ENCODE assay signal across 9 mouse cellular contexts in genomic region chr15:3312937-3313336, GRCm38 (mm10). TPM values are rescaled to one million over a fixed set of nuclear protein-coding genes. Genes with fewer than 3 reads are reported as not detected.
A peak's percentile ranks its signal among the peaks of the same experiment; 100 is the strongest.
DNase-seq lines count a peak whose midpoint lies in the region; ATAC-seq and TF ChIP-seq lines count a peak whose summit lies in the region.
"Had no signal": no experiment of that assay in that cellular context is flagged by ENCODE, and none has a peak within 500 bp of the region (broad histone marks: within the 10 kb centered on the region; RNA-seq: fewer than 3 reads in every experiment).

No protein-coding gene starts in this region.

- no peak overlapping the region for H3K9ac ChIP-seq in heart, embryonic 12.5 days
- no peak overlapping the region for H3K9ac ChIP-seq in limb, embryonic 14.5 days (ENCODE audit: low read depth, low read length, severe bottlenecking)
- no peak overlapping the region for H3K9ac ChIP-seq in heart, embryonic 15.5 days
- H3K9ac ChIP-seq: intestine, embryonic 15.5 days had no signal

- no peak overlapping the region for H3K4me3 ChIP-seq in heart, embryonic 12.5 days
- no peak overlapping the region for H3K4me3 ChIP-seq in limb, embryonic 14.5 days (replicated peaks; ENCODE audit: low read length)
- no peak overlapping the region for H3K4me3 ChIP-seq in limb, embryonic 10.5 days
- H3K4me3 ChIP-seq in heart, embryonic 15.5 days = no peak overlapping the region
- H3K4me3 ChIP-seq in myocyte = no peak overlapping the region
- H3K4me3 ChIP-seq: intestine, embryonic 15.5 days had no signal

- H3K4me1 ChIP-seq in heart, embryonic 12.5 days (replicated peaks) = 0 out of 2 replicates have a peak, but pooled peaks cover 4% of the 10 kb centered on the region
- H3K4me1 ChIP-seq in limb, embryonic 14.5 days (ENCODE audit: control insufficient read depth, insufficient read depth, low read length) = no peaks in the 10 kb centered on the region
- no peaks in the 10 kb centered on the region for H3K4me1 ChIP-seq in limb, embryonic 10.5 days
- H3K4me1 ChIP-seq in heart, embryonic 15.5 days (replicated peaks) = peaks cover 7% of the 10 kb centered on the region
- H3K4me1 ChIP-seq: intestine, embryonic 15.5 days had no signal

- no peaks in the 10 kb centered on the region for H3K79me2 ChIP-seq in myocyte (ENCODE audit: control insufficient read depth, insufficient read depth)

- TF ChIP-seq POLR2A in limb, embryonic 14.5 days (IDR thresholded peaks at IDR 0.05; ENCODE audit: borderline replicate concordance, extremely low read depth, insufficient read depth, insufficient read length) = no peak
- no peak for TF ChIP-seq POLR2A in myocyte (IDR thresholded peaks at IDR 0.05; ENCODE audit: insufficient read length, low read depth)

- no peaks in the 10 kb centered on the region; the same call in 1 of the 2 replicates for H3K36me3 ChIP-seq in heart, embryonic 12.5 days
- no peaks in the 10 kb centered on the region for H3K36me3 ChIP-seq in limb, embryonic 14.5 days (ENCODE audit: control insufficient read depth, insufficient read depth, low read length)
- no peaks in the 10 kb centered on the region for H3K36me3 ChIP-seq in limb, embryonic 10.5 days
- H3K36me3 ChIP-seq in heart, embryonic 15.5 days = no peaks in the 10 kb centered on the region
- H3K36me3 ChIP-seq in myocyte (ENCODE audit: control insufficient read depth, insufficient read depth) = no peaks in the 10 kb centered on the region

- no peak for ATAC-seq in heart, embryonic 12.5 days (ENCODE audit: insufficient number of reproducible peaks, low FRiP score)
- ATAC-seq in limb, embryonic 14.5 days (ENCODE audit: low FRiP score, low read depth) = no peak
- no peak for ATAC-seq in heart, embryonic 15.5 days (replicated peaks; ENCODE audit: insufficient number of reproducible peaks, insufficient read depth, low FRiP score, low read depth)
- ATAC-seq in monocyte, adult 5-6 weeks (replicated peaks; ENCODE audit: insufficient number of reproducible peaks, low FRiP score, low TSS enrichment, poor library complexity, severe bottlenecking) = no peak
- ATAC-seq: intestine, embryonic 15.5 days had no signal

- DNase-seq in heart, adult 11 months = peak; percentile 87
- DNase-seq in limb, embryonic 14.5 days (ENCODE audit: low spot score) = peak; percentile 27
- DNase-seq in limb, embryonic 10.5 days (ENCODE audit: low spot score) = no peak
- DNase-seq: embryo, embryonic 11 days had no signal

- H3K4me2 ChIP-seq in heart, embryonic 12.5 days = no peak overlapping the region
- no peak overlapping the region for H3K4me2 ChIP-seq in limb, embryonic 14.5 days (replicated peaks; ENCODE audit: low read depth, low read length, severe bottlenecking)
- H3K4me2 ChIP-seq in heart, embryonic 15.5 days = no peak overlapping the region
- H3K4me2 ChIP-seq in myocyte (ENCODE audit: low read depth) = no peak overlapping the region
- H3K4me2 ChIP-seq: intestine, embryonic 15.5 days had no signal

- H3ac ChIP-seq in myocyte (ENCODE audit: control insufficient read depth, insufficient read length) = no peak overlapping the region

- no peaks in the 10 kb centered on the region for H3K9me3 ChIP-seq in heart, embryonic 12.5 days (replicated peaks)
- no peaks in the 10 kb centered on the region for H3K9me3 ChIP-seq in limb, embryonic 14.5 days (ENCODE audit: control insufficient read depth, low read length)
- H3K9me3 ChIP-seq in limb, embryonic 10.5 days (replicated peaks) = no peaks in the 10 kb centered on the region
- no peaks in the 10 kb centered on the region for H3K9me3 ChIP-seq in heart, embryonic 15.5 days (replicated peaks)
- H3K9me3 ChIP-seq: intestine, embryonic 15.5 days had no signal

- no peaks in the 10 kb centered on the region for H3K27me3 ChIP-seq in heart, embryonic 12.5 days (replicated peaks)
- H3K27me3 ChIP-seq in limb, embryonic 14.5 days (ENCODE audit: control insufficient read depth, insufficient read depth, low read length) = no peaks in the 10 kb centered on the region
- no peaks in the 10 kb centered on the region for H3K27me3 ChIP-seq in limb, embryonic 10.5 days (ENCODE audit: low read depth, poor library complexity, severe bottlenecking)
- no peaks in the 10 kb centered on the region for H3K27me3 ChIP-seq in heart, embryonic 15.5 days
- no peaks in the 10 kb centered on the region for H3K27me3 ChIP-seq in myocyte (ENCODE audit: control insufficient read depth, insufficient read depth, insufficient read length)
- H3K27me3 ChIP-seq: intestine, embryonic 15.5 days had no signal

- H3K27ac ChIP-seq in heart, embryonic 12.5 days (ENCODE audit: poor library complexity, severe bottlenecking) = no peak overlapping the region
- H3K27ac ChIP-seq in limb, embryonic 14.5 days (replicated peaks; ENCODE audit: low read depth, low read length) = no peak overlapping the region
- H3K27ac ChIP-seq in limb, embryonic 10.5 days = no peak overlapping the region
- peak overlapping the region; percentile 36; the same call in 1 of the 2 replicates for H3K27ac ChIP-seq in heart, embryonic 15.5 days
- H3K27ac ChIP-seq: intestine, embryonic 15.5 days had no signal

TF ChIP-seq in myocyte, 11 proteins besides CTCF, POLR2A, EP300 and RAD21:
- TF ChIP-seq TCF12 (IDR thresholded peaks at IDR 0.05; ENCODE audit: insufficient read depth, poor library complexity, severe bottlenecking) (peak; percentile 38), E2F4 (IDR thresholded peaks at IDR 0.05; ENCODE audit: insufficient read depth) (no peak), MYOG (IDR thresholded peaks at IDR 0.05; ENCODE audit: control insufficient read depth in 1 of 3, insufficient read depth in 1 of 3, insufficient read length in 2 of 3, low read depth in 2 of 3) (peak in 1 of 3 experiments; percentile 82), MYOD1 (IDR thresholded peaks at IDR 0.05; ENCODE audit: control insufficient read depth in 1 of 3, insufficient read length in 2 of 3, low read depth in 2 of 3) (peak in 1 of 3 experiments; percentile 34)
TF ChIP-seq in myocyte: peak in this region for 3.

RNA-seq across cellular contexts. Expression of gene Ccdc152, which starts 9.6 kb away (rescaled TPM):
- polyA plus RNA-seq in heart, embryonic 12.5 days (2016; fragmentation: Nextera tagmentation; extraction: Ambion mirVana) = 0.14 TPM in 1 of 2 replicates, not detected in the other
- polyA plus RNA-seq in limb, embryonic 14.5 days (2012; rRNA removed) = 0.56 and 0.77 TPM in 2 replicates
- 0.26 TPM in 1 of 2 replicates, not detected in the other for polyA plus RNA-seq in limb, embryonic 14.5 days (2014; fragmentation: Nextera tagmentation; extraction: Ambion mirVana)
- not detected in 2 replicates for polyA plus RNA-seq in limb, embryonic 10.5 days (2016; fragmentation: Nextera tagmentation; extraction: Ambion mirVana)
- polyA plus RNA-seq in heart, embryonic 15.5 days (2015; fragmentation: Nextera tagmentation; extraction: Ambion mirVana) = 0.20 and 0.25 TPM in 2 replicates
- polyA plus RNA-seq in myocyte (2012; fragmentation: generic; extraction: Trizol) = not detected
- 1.4 to 10.9 TPM (median 3.4 TPM) in 3 replicates for total RNA-seq in monocyte, adult 5-6 weeks (2017)

RNA-seq across cellular contexts. Expression of gene Selenop, which starts 44.6 kb away (rescaled TPM):
- 84.6 and 90.9 TPM in 2 replicates for polyA plus RNA-seq in heart, embryonic 12.5 days (2016; fragmentation: Nextera tagmentation; extraction: Ambion mirVana)
- 96.9 and 99.2 TPM in 2 replicates for polyA plus RNA-seq in limb, embryonic 14.5 days (2012; rRNA removed)
- 174 and 191 TPM in 2 replicates for polyA plus RNA-seq in limb, embryonic 14.5 days (2014; fragmentation: Nextera tagmentation; extraction: Ambion mirVana)
- polyA plus RNA-seq in limb, embryonic 10.5 days (2016; fragmentation: Nextera tagmentation; extraction: Ambion mirVana) = 26.6 and 32.4 TPM in 2 replicates
- polyA plus RNA-seq in heart, embryonic 15.5 days (2015; fragmentation: Nextera tagmentation; extraction: Ambion mirVana) = 162 and 165 TPM in 2 replicates
- polyA plus RNA-seq in myocyte (2012; fragmentation: generic; extraction: Trizol) = 5.1 TPM
- 257 to 287 TPM (median 259 TPM) in 3 replicates for total RNA-seq in monocyte, adult 5-6 weeks (2017)
